ENCODE assay signal across 13 mouse cellular contexts in genomic region chr7:31164748-31165147, GRCm38 (mm10).
"Had no signal": no experiment of that assay in that cellular context is flagged by ENCODE, and none has a peak within 500 bp of the region (broad histone marks: within the 10 kb centered on the region; RNA-seq: fewer than 3 reads in every experiment).

No protein-coding gene starts in this region.

- H3K9me3 ChIP-seq: limb, embryonic 13.5 days; midbrain, embryonic 10.5 days had no signal

- DNase-seq: kidney, adult 8-10 months; kidney, postnatal 25 days; layer of hippocampus, adult 9-11 months; layer of hippocampus, postnatal 36 days; lung, adult 18-20 months; lung, postnatal 36 days; right cerebral cortex, postnatal 14 days had no signal

- H3K27ac ChIP-seq: limb, embryonic 13.5 days; liver, embryonic 14.5 days; midbrain, embryonic 10.5 days had no signal

- H3K36me3 ChIP-seq: limb, embryonic 13.5 days; midbrain, embryonic 10.5 days had no signal

- H3K4me1 ChIP-seq: limb, embryonic 13.5 days had no signal

- H3K4me3 ChIP-seq: limb, embryonic 13.5 days; midbrain, embryonic 10.5 days had no signal

- H3K4me2 ChIP-seq: limb, embryonic 13.5 days had no signal

- ATAC-seq: intestine, embryonic 16.5 days; lung, postnatal 0 days; midbrain, embryonic 16.5 days had no signal

- H3K9ac ChIP-seq: limb, embryonic 13.5 days; liver, embryonic 14.5 days had no signal

- H3K27me3 ChIP-seq: limb, embryonic 13.5 days had no signal
